Mouse (Mus musculus): Measurements from ENCODE around the gene Abcg5. TPM values are rescaled to one million over a fixed set of nuclear protein-coding genes. Genes with fewer than 3 reads are reported as not detected.
A peak's percentile ranks its signal among the peaks of the same experiment; 100 is the strongest.

Abcg5 gene
- polyA plus RNA-seq, 1 experiment from 2014 or later: 1.6 TPM

- Histone ChIP-seq H3K4me2 (replicated peaks) (no peak overlapping the region), H3K9me3 (no peaks in the 10 kb centered on the region), H3K27ac (no peak overlapping the region), H3K9ac (no peak overlapping the region), H3K36me3 (peaks cover 19% of the 10 kb centered on the region), H3K4me3 (no peak overlapping the region), H3K27me3 (no peaks in the 10 kb centered on the region), H3K4me1 (peaks cover 20% of the 10 kb centered on the region; the same call in 1 of the 2 replicates)
- no peak for ATAC-seq (ENCODE audit: low FRiP score, low read depth)
- 68% methylated on average over 3 of the region's 3 CpGs for WGBS
Measured at GRCm38 (mm10) chr17:84657422-84657732, 25.4 kb downstream of the Abcg5 start.

- H3K36me3 ChIP-seq: peaks cover 23% of the 10 kb centered on the region
- H3K27me3 ChIP-seq: no peaks in the 10 kb centered on the region
- ATAC-seq (ENCODE audit: low FRiP score, low read depth): no peak
- H3K27ac ChIP-seq: no peak overlapping the region
- no peak overlapping the region for H3K4me3 ChIP-seq
- no peaks in the 10 kb centered on the region for H3K9me3 ChIP-seq
- no peak overlapping the region for H3K9ac ChIP-seq
- peaks cover 18% of the 10 kb centered on the region; the same call in 1 of the 2 replicates for H3K4me1 ChIP-seq
- H3K4me2 ChIP-seq (replicated peaks): no peak overlapping the region
- 74% methylated on average over 19 of the region's 19 CpGs for WGBS
Measured at GRCm38 (mm10) chr17:84656653-84657421, 26.0 kb downstream of the Abcg5 start.

GRCm38 (mm10) chr17:84656205-84656604 lies 26.6 kb downstream of the Abcg5 start:
- peaks cover 23% of the 10 kb centered on the region for H3K36me3 ChIP-seq
- no peak overlapping the region; the same call in 1 of the 2 replicates for H3K27ac ChIP-seq
- WGBS: 69% methylated on average over 5 of the region's 5 CpGs
- peaks cover 17% of the 10 kb centered on the region; the same call in 1 of the 2 replicates for H3K4me1 ChIP-seq
- H3K4me3 ChIP-seq: no peak overlapping the region
- H3K4me2 ChIP-seq (replicated peaks): no peak overlapping the region
- H3K27me3 ChIP-seq: no peaks in the 10 kb centered on the region
- no peak overlapping the region for H3K9ac ChIP-seq
- ATAC-seq (ENCODE audit: low FRiP score, low read depth): no peak
- H3K9me3 ChIP-seq: no peaks in the 10 kb centered on the region

- no peaks in the 10 kb centered on the region for H3K9me3 ChIP-seq
- no peak overlapping the region for H3K4me3 ChIP-seq
- WGBS: 86% methylated on average over 9 of the region's 9 CpGs
- H3K9ac ChIP-seq: no peak overlapping the region
- no peak for ATAC-seq (ENCODE audit: low FRiP score, low read depth)
- peaks cover 17% of the 10 kb centered on the region; the same call in 1 of the 2 replicates for H3K4me1 ChIP-seq
- no peak overlapping the region for H3K4me2 ChIP-seq (replicated peaks)
- H3K27ac ChIP-seq: no peak overlapping the region
- H3K27me3 ChIP-seq: no peaks in the 10 kb centered on the region
- H3K36me3 ChIP-seq: peaks cover 28% of the 10 kb centered on the region
Measured at GRCm38 (mm10) chr17:84653544-84653943, 29.3 kb downstream of the Abcg5 start.

- no peak for ATAC-seq (ENCODE audit: low FRiP score, low read depth)
- Histone ChIP-seq H3K9ac (no peak overlapping the region), H3K27me3 (no peaks in the 10 kb centered on the region), H3K4me1 (0 out of 2 replicates have a peak, but pooled peaks cover 4% of the 10 kb centered on the region), H3K36me3 (peaks cover 28% of the 10 kb centered on the region), H3K4me3 (no peak overlapping the region), H3K9me3 (no peaks in the 10 kb centered on the region), H3K4me2 (replicated peaks) (no peak overlapping the region), H3K27ac (no peak overlapping the region)
- 86% methylated on average over 9 of the region's 9 CpGs for WGBS
Measured at GRCm38 (mm10) chr17:84650302-84651017, 32.4 kb downstream of the Abcg5 start.

GRCm38 (mm10) chr17:84647630-84648029 lies 35.2 kb downstream of the Abcg5 start:
- WGBS: 85% methylated on average over 4 of the region's 4 CpGs
- no peak overlapping the region for H3K4me3 ChIP-seq

GRCm38 (mm10) chr17:84646477-84646876 lies 36.3 kb downstream of the Abcg5 start:
- Histone ChIP-seq H3K9me3 (no peaks in the 10 kb centered on the region), H3K36me3 (peaks cover 4% of the 10 kb centered on the region; the same call in 1 of the 2 replicates), H3K9ac (no peak overlapping the region), H3K4me3 (no peak overlapping the region), H3K27ac (no peak overlapping the region), H3K4me2 (replicated peaks) (no peak overlapping the region), H3K4me1 (peaks cover 19% of the 10 kb centered on the region), H3K27me3 (no peaks in the 10 kb centered on the region)
- WGBS: 63% methylated on average over 2 of the region's 2 CpGs
- no peak for ATAC-seq (ENCODE audit: low FRiP score, low read depth)

More at GRCm38 (mm10) chr17:84647630-84648029, 35.2 kb downstream of the Abcg5 start:
- no peak for ATAC-seq (ENCODE audit: low FRiP score, low read depth)
- H3K36me3 ChIP-seq: peaks cover 10% of the 10 kb centered on the region; the same call in 1 of the 2 replicates
- no peaks in the 10 kb centered on the region for H3K9me3 ChIP-seq
- H3K4me2 ChIP-seq (replicated peaks): no peak overlapping the region
- H3K27ac ChIP-seq: no peak overlapping the region
- H3K9ac ChIP-seq: no peak overlapping the region
- H3K4me1 ChIP-seq: peaks cover 19% of the 10 kb centered on the region
- no peaks in the 10 kb centered on the region for H3K27me3 ChIP-seq

GRCm38 (mm10) chr17:84645894-84646293 lies 36.9 kb downstream of the Abcg5 start:
- peaks cover 19% of the 10 kb centered on the region for H3K4me1 ChIP-seq
- H3K36me3 ChIP-seq: peaks cover 4% of the 10 kb centered on the region; the same call in 1 of the 2 replicates
- H3K9ac ChIP-seq: no peak overlapping the region
- H3K27ac ChIP-seq: no peak overlapping the region
- no peak overlapping the region for H3K4me2 ChIP-seq (replicated peaks)
- ATAC-seq (ENCODE audit: low FRiP score, low read depth): no peak
- H3K4me3 ChIP-seq: no peak overlapping the region
- WGBS: 18% methylated on average over 3 of the region's 7 CpGs
- H3K27me3 ChIP-seq: no peaks in the 10 kb centered on the region
- H3K9me3 ChIP-seq: no peaks in the 10 kb centered on the region

- no peak for ATAC-seq (ENCODE audit: low FRiP score, low read depth)
- WGBS: 22% methylated on average over 9 of the region's 9 CpGs
- Histone ChIP-seq H3K4me3 (no peak overlapping the region), H3K27ac (no peak overlapping the region), H3K4me2 (replicated peaks) (no peak overlapping the region), H3K36me3 (peaks cover 4% of the 10 kb centered on the region; the same call in 1 of the 2 replicates), H3K9me3 (no peaks in the 10 kb centered on the region), H3K27me3 (no peaks in the 10 kb centered on the region), H3K4me1 (peaks cover 19% of the 10 kb centered on the region), H3K9ac (peak overlapping the region; percentile 35; the same call in 1 of the 2 replicates)
Measured at GRCm38 (mm10) chr17:84645119-84645518, 37.7 kb downstream of the Abcg5 start.

GRCm38 (mm10) chr17:84644292-84645050 lies 38.3 kb downstream of the Abcg5 start:
- Histone ChIP-seq H3K4me3 (no peak overlapping the region), H3K4me1 (peaks cover 23% of the 10 kb centered on the region), H3K9me3 (no peaks in the 10 kb centered on the region), H3K36me3 (peaks cover 3% of the 10 kb centered on the region; the same call in 1 of the 2 replicates), H3K9ac (no peak overlapping the region), H3K27me3 (no peaks in the 10 kb centered on the region), H3K27ac (peak overlapping the region; percentile 29; the same call in 1 of the 2 replicates), H3K4me2 (replicated peaks) (no peak overlapping the region)
- 43% methylated on average over 16 of the region's 16 CpGs for WGBS
- ATAC-seq (ENCODE audit: low FRiP score, low read depth): peak; percentile 32; the same call in 1 of the 2 replicates

- peaks cover 23% of the 10 kb centered on the region for H3K4me1 ChIP-seq
- 79% methylated on average over 9 of the region's 9 CpGs for WGBS
- H3K9me3 ChIP-seq: no peaks in the 10 kb centered on the region
- no peaks in the 10 kb centered on the region for H3K27me3 ChIP-seq
- H3K4me3 ChIP-seq: no peak overlapping the region
- H3K27ac ChIP-seq: no peak overlapping the region
- ATAC-seq (ENCODE audit: low FRiP score, low read depth): no peak
- H3K4me2 ChIP-seq (replicated peaks): no peak overlapping the region
- H3K9ac ChIP-seq: no peak overlapping the region
- H3K36me3 ChIP-seq: no peaks in the 10 kb centered on the region; the same call in 1 of the 2 replicates
Measured at GRCm38 (mm10) chr17:84642324-84642723, 40.5 kb downstream of the Abcg5 start.

Measured in limb, embryonic 13.5 days (tissue).